Mouse (Mus musculus) thymus, adult 2 months (tissue): Measurements from ENCODE around the gene Pik3c2b.
"Not testable (repeated sequence)": the region's sequence is repeated elsewhere in the genome, so short reads cannot be mapped to it uniquely, and the experiment has no call there.

Source experiments
- CTCF ChIP-seq: fragments of 200-500 bp; IDR thresholded peaks from 2 replicates; pipeline ENCODE4 v1.5.1; 2012; ENCODE audit warnings: mild to moderate bottlenecking, control low read depth, low read length, moderate library complexity, borderline replicate concordance; ENCODE audit not compliant: control insufficient read depth, poor library complexity, insufficient read depth; ENCODE audit errors: extremely low read depth
- POLR2A ChIP-seq: fragments of 200-500 bp; IDR thresholded peaks from 2 replicates; pipeline ENCODE4 v1.6.1; 2012; ENCODE audit warnings: mild to moderate bottlenecking, low read length, control low read depth, moderate library complexity; ENCODE audit not compliant: control insufficient read depth, poor library complexity, insufficient read depth; ENCODE audit errors: extremely low read depth

GRCm38 (mm10) chr1:133021971-133022370 lies 23.5 kb upstream of the Pik3c2b start:
- not testable (repeated sequence) for TF ChIP-seq CTCF, POLR2A
